Mouse (Mus musculus): ENCODE data around the gene Pole3. TPM values are rescaled to one million over a fixed set of nuclear protein-coding genes. Genes with fewer than 3 reads are reported as not detected.

The Pole3 gene
- polyA plus RNA-seq, 2 experiments, result 51.4 to 77.9 TPM

DNA sequence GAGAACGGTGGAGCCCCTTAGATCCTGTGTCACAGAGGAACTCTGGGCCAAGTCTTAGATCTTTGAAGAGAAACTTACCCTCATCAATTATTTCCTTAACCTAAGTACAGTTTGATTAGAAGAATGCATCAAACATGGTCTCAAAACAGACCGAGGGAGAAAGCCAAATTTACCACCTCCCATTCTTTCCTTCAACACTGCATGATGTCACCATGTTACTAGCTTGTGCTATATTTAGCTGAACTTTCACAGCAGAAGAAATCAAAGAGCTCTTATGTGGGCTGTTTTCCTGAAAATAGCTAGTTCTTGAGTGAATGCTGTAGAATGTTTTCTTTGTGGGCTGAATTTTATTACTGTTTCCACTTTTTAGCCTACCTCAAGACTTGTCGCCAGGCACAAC lies 32.6 kb upstream of the Pole3 start:
- peak; percentile 38 for DNase-seq (ENCODE audit: low spot score)
- no peaks in the 10 kb centered on the region for H3K9me3 ChIP-seq (ENCODE audit: control insufficient read depth, low read length)
- H3K4me1 ChIP-seq (ENCODE audit: control insufficient read depth, insufficient read depth, low read length), result 0 out of 2 replicates have a peak, but pooled peaks cover 5% of the 10 kb centered on the region
- no peaks in the 10 kb centered on the region for H3K27me3 ChIP-seq (ENCODE audit: control insufficient read depth, insufficient read depth, low read length)
- 0 out of 2 replicates have a peak overlapping the region, but pooled peaks have one; percentile 9 for H3K27ac ChIP-seq (replicated peaks; ENCODE audit: low read depth, low read length)
- peak; percentile 39; the same call in 1 of the 2 replicates for ATAC-seq (ENCODE audit: low FRiP score, low read depth)
- TF ChIP-seq POLR2A (IDR thresholded peaks at IDR 0.05; ENCODE audit: borderline replicate concordance, extremely low read depth, insufficient read depth, insufficient read length), result no peak
- H3K4me2 ChIP-seq (replicated peaks; ENCODE audit: low read depth, low read length, severe bottlenecking), result no peak overlapping the region
- no peaks in the 10 kb centered on the region for H3K36me3 ChIP-seq (ENCODE audit: control insufficient read depth, insufficient read depth, low read length)
- H3K9ac ChIP-seq (ENCODE audit: low read depth, low read length, severe bottlenecking), result no peak overlapping the region
- 42% methylated on average over 3 of the region's 3 CpGs for WGBS
- H3K4me3 ChIP-seq (replicated peaks; ENCODE audit: low read length), result no peak overlapping the region

DNA sequence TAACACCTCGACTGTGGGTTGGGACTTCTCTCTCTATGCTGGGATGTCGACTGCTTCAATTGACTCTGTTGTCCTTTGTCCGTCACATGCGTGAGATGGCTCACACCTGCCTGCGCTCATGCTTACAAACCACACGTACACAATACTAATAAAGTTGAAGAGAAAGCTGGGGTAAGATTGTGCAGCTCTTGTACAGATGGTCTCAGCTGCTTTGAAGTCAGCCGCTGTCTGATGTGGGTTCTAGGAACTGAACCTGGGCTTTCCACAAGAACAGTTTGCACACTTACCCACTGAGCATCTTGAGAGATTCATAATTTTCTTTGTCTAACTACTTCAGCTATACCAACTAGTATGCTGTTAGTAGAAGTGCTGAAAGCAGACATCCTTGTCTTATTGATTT lies 27.1 kb upstream of the Pole3 start:
- no peak for DNase-seq (ENCODE audit: low spot score)
- Histone ChIP-seq H3K4me2 (replicated peaks; ENCODE audit: low read depth, low read length, severe bottlenecking) (no peak overlapping the region), H3K27ac (replicated peaks; ENCODE audit: low read depth, low read length) (no peak overlapping the region), H3K9ac (ENCODE audit: low read depth, low read length, severe bottlenecking) (no peak overlapping the region), H3K27me3 (ENCODE audit: control insufficient read depth, insufficient read depth, low read length) (no peaks in the 10 kb centered on the region), H3K4me1 (ENCODE audit: control insufficient read depth, insufficient read depth, low read length) (no peaks in the 10 kb centered on the region), H3K9me3 (ENCODE audit: control insufficient read depth, low read length) (no peaks in the 10 kb centered on the region; the same call in 1 of the 2 replicates), H3K36me3 (ENCODE audit: control insufficient read depth, insufficient read depth, low read length) (no peaks in the 10 kb centered on the region), H3K4me3 (replicated peaks; ENCODE audit: low read length) (no peak overlapping the region)
- ATAC-seq (ENCODE audit: low FRiP score, low read depth), result no peak
- 85% methylated on average over 7 of the region's 7 CpGs for whole genome bisulfite sequencing
- no peak for TF ChIP-seq POLR2A (IDR thresholded peaks at IDR 0.05; ENCODE audit: borderline replicate concordance, extremely low read depth, insufficient read depth, insufficient read length)

DNA sequence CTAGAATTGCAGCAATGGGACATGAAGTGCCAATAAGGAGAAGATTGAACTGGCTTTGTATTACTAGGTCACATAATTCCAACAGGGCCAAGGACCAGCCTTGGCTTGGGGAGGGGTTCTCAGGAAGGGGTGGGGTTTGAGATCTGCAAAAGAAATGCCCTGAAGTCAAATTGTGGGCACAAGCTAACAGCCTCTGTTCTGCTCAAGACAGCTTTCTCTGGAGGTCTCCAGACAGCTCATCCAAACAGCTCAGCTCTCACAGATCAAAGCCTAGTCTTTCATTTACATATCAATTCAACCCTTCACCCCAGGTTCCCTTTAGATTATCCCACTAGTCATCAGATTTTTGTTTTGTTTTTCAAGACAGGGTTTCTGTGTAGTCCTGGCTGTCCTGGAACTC lies 19.9 kb upstream of the Pole3 start:
- Histone ChIP-seq H3K9me3 (ENCODE audit: control insufficient read depth, low read length) (no peaks in the 10 kb centered on the region; the same call in 1 of the 2 replicates), H3K4me1 (ENCODE audit: control insufficient read depth, insufficient read depth, low read length) (no peaks in the 10 kb centered on the region), H3K4me3 (replicated peaks; ENCODE audit: low read length) (no peak overlapping the region), H3K36me3 (ENCODE audit: control insufficient read depth, insufficient read depth, low read length) (no peaks in the 10 kb centered on the region), H3K4me2 (replicated peaks; ENCODE audit: low read depth, low read length, severe bottlenecking) (no peak overlapping the region), H3K27me3 (ENCODE audit: control insufficient read depth, insufficient read depth, low read length) (no peaks in the 10 kb centered on the region), H3K9ac (ENCODE audit: low read depth, low read length, severe bottlenecking) (no peak overlapping the region), H3K27ac (replicated peaks; ENCODE audit: low read depth, low read length) (no peak overlapping the region)
- TF ChIP-seq POLR2A (IDR thresholded peaks at IDR 0.05; ENCODE audit: borderline replicate concordance, extremely low read depth, insufficient read depth, insufficient read length), result no peak
- ATAC-seq (ENCODE audit: low FRiP score, low read depth), result no peak
- DNase-seq (ENCODE audit: low spot score), result no peak

DNA sequence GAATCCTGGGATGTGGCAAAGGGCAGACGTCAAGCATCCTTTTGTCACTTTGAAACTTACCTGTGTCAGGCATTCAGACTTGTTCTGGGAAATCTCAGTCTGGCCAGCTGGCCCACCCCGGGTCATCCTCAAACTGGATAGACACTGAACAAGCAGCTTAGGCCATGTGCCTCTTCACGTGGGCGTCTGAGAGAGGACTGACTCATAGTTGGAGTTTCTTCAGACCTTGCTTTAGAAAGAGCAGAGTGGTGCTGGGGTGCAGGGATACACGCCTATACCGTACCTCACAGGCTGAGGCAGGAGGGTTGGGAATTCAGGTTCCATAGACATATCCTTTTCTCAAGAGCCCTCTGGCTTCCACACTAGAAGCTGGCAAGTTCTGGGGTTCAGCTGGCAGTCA lies 18.9 kb upstream of the Pole3 start:
- Histone ChIP-seq H3K4me1 (ENCODE audit: control insufficient read depth, insufficient read depth, low read length) (no peaks in the 10 kb centered on the region), H3K4me3 (replicated peaks; ENCODE audit: low read length) (no peak overlapping the region), H3K9me3 (ENCODE audit: control insufficient read depth, low read length) (no peaks in the 10 kb centered on the region), H3K9ac (ENCODE audit: low read depth, low read length, severe bottlenecking) (no peak overlapping the region), H3K27me3 (ENCODE audit: control insufficient read depth, insufficient read depth, low read length) (no peaks in the 10 kb centered on the region), H3K4me2 (replicated peaks; ENCODE audit: low read depth, low read length, severe bottlenecking) (no peak overlapping the region), H3K27ac (replicated peaks; ENCODE audit: low read depth, low read length) (no peak overlapping the region), H3K36me3 (ENCODE audit: control insufficient read depth, insufficient read depth, low read length) (no peaks in the 10 kb centered on the region)
- ATAC-seq (ENCODE audit: low FRiP score, low read depth) (no peak), DNase-seq (ENCODE audit: low spot score) (no peak)
- 86% methylated on average over 6 of the region's 6 CpGs for WGBS
- TF ChIP-seq POLR2A (IDR thresholded peaks at IDR 0.05; ENCODE audit: borderline replicate concordance, extremely low read depth, insufficient read depth, insufficient read length), result no peak

DNA sequence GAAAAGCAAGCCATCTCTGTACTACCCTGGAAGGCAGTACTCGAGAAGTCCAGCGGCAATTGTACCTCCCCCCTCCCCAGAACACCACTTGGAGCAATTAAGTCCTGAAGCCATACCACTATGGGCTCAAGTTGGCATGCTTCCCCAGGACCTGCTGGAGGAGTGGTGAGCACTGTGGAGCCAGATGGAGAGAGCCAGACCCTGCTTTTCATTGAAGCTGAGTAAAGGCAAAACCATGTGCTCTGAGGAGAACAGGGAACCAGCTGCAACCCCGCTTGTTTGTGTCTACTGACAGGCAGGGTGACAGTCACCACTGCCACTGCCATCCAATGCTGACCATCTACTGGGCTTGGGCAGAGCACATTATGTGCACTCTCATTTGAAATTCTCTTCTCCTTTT lies 16.9 kb upstream of the Pole3 start:
- Histone ChIP-seq H3K4me2 (replicated peaks; ENCODE audit: low read depth, low read length, severe bottlenecking) (no peak overlapping the region), H3K4me1 (ENCODE audit: control insufficient read depth, insufficient read depth, low read length) (no peaks in the 10 kb centered on the region), H3K4me3 (replicated peaks; ENCODE audit: low read length) (no peak overlapping the region), H3K9ac (ENCODE audit: low read depth, low read length, severe bottlenecking) (no peak overlapping the region), H3K36me3 (ENCODE audit: control insufficient read depth, insufficient read depth, low read length) (no peaks in the 10 kb centered on the region), H3K9me3 (ENCODE audit: control insufficient read depth, low read length) (no peaks in the 10 kb centered on the region), H3K27ac (replicated peaks; ENCODE audit: low read depth, low read length) (no peak overlapping the region), H3K27me3 (ENCODE audit: control insufficient read depth, insufficient read depth, low read length) (no peaks in the 10 kb centered on the region)
- ATAC-seq (ENCODE audit: low FRiP score, low read depth) (no peak), DNase-seq (ENCODE audit: low spot score) (no peak)
- 71% methylated on average over 3 of the region's 3 CpGs for WGBS
- TF ChIP-seq POLR2A (IDR thresholded peaks at IDR 0.05; ENCODE audit: borderline replicate concordance, extremely low read depth, insufficient read depth, insufficient read length), result no peak

DNA sequence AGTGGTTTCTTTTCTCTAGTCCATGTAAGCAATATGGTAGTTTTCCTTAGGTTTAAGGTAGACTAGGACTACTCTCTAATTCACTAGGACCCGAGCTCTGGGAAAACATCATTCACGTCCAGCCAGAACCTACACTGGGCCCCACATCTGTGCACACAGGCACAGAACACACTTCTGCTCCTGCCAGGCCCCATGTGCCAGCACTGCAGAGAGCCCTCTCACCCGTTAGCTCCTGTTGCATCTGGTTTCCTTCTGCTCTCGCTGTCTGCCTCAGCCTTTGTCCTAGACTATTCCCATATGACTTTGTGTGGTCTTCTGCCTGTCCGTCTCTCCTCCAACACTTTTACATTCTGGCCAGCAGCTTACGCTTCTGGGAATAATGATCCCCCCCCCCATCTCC lies 8.9 kb upstream of the Pole3 start:
- Histone ChIP-seq H3K4me3 (replicated peaks; ENCODE audit: low read length) (no peak overlapping the region), H3K27ac (replicated peaks; ENCODE audit: low read depth, low read length) (no peak overlapping the region; the same call in 1 of the 2 replicates), H3K27me3 (ENCODE audit: control insufficient read depth, insufficient read depth, low read length) (no peaks in the 10 kb centered on the region), H3K9ac (ENCODE audit: low read depth, low read length, severe bottlenecking) (no peak overlapping the region), H3K4me1 (ENCODE audit: control insufficient read depth, insufficient read depth, low read length) (peaks cover 7% of the 10 kb centered on the region), H3K9me3 (ENCODE audit: control insufficient read depth, low read length) (no peaks in the 10 kb centered on the region), H3K4me2 (replicated peaks; ENCODE audit: low read depth, low read length, severe bottlenecking) (no peak overlapping the region), H3K36me3 (ENCODE audit: control insufficient read depth, insufficient read depth, low read length) (no peaks in the 10 kb centered on the region)
- no peak for ATAC-seq (ENCODE audit: low FRiP score, low read depth)
- TF ChIP-seq POLR2A (IDR thresholded peaks at IDR 0.05; ENCODE audit: borderline replicate concordance, extremely low read depth, insufficient read depth, insufficient read length), result no peak
- DNase-seq (ENCODE audit: low spot score), result peak; percentile 6
- WGBS, result 50% methylated on average over 6 of the region's 6 CpGs

Measured in limb, embryonic 14.5 days (tissue).